Mouse (Mus musculus) embryo, embryonic 9.5 days (tissue): ENCODE measurements at regions not wholly inside any gene's neighbourhood (a gene's known extent, or its start where the extent isn't known, plus 50 kb on each side); places are given as distances from the start of the nearest gene placed in this dataset.

Experiments
- DNase-seq: peaks from one replicate; pipeline ENCODE4 v3.0.0-alpha.2; 2017; ENCODE audit errors: extremely low spot score

DNA sequence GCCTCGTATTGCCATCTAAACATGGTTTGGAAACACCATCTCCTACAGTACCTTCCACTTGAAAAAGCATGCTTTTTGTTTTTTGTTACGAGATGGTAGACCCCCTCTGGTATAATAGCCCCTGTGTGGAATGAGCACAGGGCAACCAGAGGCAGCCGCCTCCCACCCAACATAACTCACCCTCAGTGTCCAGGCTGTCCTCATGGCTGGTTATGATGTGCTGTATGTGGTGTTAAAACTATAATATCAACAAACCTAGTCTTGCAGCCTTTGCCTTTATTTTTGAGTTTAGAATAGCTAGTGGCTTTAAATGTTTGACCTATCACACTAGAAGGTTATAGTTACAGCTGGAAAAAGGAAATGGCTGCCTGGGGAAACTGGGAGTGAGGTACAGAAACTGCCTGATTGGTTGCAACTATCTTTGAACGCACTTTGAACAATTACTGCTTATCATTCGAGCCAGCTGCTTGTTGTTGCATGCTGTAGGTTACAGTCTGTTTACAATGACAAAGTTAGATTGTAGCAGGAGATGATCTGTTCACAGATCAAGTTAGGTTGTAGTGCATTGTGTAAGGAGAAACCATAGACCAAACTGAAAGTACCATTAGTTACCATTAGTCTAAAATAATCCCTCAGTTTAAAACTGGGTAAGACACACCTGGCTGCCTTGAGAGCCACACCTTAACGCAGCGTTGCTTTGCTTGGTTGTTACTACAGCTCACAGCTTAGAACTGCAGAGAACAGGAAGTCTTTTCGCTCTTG lies 414.8 kb downstream of the Klf5 start:
- no peak for DNase-seq

DNA sequence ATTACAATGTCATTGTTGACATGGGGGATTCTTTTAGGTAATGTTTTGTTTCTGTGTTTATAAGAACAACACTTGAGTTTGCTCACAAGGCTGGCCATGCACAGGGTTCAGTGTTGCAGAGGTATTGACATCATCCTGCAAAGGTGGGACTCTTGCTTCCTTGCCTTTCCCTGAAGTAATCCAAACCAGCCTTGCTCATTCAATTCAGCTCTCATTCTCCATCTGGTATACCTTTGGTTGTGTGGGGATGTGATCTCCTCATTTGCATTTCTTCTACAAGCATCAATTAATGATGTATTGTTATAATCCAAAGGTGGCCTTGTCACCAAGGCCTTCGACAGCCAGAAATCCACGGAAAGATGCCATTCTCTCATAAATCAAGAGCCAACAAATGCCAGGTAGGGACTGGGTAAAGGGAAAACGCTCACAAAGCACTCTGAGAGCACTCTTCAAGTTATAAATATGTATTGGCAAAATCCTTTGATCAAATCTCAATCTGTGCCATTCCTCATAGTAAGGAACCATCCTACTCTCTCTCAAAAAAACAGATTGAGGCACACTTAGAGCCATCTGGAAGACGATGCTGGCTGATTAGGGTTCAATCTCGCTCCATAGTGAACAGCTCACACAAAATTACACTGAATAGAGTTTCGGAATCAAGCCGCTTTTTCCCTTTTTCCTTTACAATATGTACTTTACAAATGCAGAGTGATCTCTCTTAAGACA lies 435.1 kb downstream of the Klf5 start:
- DNase-seq, result no peak

DNA sequence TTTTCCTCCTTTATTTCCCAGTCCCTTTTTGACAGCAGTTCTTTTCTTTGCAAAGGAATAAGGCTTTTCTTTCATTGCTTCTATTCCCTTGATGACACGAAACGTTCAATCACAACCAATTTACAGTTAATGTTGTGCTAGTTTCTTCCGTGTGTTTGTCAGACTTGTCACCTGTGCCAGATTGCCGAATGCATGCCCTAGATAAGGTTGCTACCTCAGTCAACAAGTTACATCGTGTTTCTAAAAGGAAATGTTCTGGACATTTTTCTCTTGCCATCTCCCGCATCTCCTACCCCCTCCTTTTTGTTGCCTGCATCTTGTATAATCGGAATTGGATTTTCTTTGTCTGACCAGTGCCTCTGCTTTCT lies 435.7 kb downstream of the Klf5 start:
- no peak for DNase-seq

DNA sequence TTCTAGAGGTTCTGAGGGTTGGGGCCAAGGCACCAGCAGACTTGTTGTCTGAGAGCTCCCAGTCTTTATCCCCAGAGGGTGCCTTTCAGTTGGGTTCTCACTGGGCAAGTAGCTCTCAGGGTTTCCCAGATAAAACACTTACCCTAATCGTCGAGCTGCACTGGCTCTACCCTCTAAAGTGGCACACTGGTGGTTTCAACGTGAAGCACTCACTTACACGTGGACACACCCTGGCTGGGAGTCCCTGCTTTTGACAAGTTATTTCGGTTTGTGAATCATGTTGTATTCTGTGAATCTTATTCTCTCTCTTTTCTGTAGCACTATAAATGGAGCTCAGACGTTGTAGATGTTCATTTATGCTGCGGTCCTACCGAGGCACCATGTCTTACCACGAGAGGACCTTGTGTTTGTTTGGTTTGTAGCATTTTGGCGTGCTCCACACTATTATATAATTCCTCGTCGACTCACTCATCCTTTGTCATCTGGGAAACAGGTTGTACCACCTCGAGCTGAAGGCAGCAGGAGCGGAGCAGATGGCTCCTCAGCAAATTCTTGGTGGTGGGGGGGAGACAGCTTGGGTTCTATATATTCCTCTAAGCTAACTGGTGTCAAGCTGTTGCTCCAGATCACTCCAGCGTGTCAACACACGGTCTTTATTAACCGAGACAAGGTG lies 445.3 kb downstream of the Klf5 start:
- DNase-seq, result no peak

GRCm38 (mm10) chr14:99745209-99745608 lies 446.7 kb downstream of the Klf5 start:
- DNase-seq, result no peak

GRCm38 (mm10) chr14:99748166-99748565 lies 449.7 kb downstream of the Klf5 start:
- DNase-seq, result no peak

GRCm38 (mm10) chr14:99749308-99750305 lies 451.1 kb downstream of the Klf5 start:
- DNase-seq, result no peak

- DNase-seq, result no peak
Observed at GRCm38 (mm10) chr14:99758045-99758444, 459.6 kb downstream of the Klf5 start.

DNA sequence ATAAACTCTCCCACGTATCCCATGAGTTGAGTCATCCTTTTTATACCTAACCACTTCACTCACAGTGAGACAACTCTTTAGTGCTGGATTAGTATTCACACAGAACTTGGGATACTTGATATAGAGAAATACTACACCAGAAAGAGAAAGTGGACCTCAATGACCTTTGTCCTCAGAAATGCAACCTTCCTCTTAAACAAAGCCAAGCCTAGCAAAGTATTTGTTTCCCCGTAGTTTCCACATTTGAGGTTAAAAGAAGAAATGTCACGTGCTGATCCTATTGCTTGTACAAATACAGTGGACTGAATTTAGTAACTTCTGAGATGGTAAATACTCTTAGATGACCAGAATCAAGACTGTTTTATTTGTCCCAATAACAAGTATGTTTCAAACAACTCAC lies 464.8 kb downstream of the Klf5 start:
- DNase-seq, result no peak

DNA sequence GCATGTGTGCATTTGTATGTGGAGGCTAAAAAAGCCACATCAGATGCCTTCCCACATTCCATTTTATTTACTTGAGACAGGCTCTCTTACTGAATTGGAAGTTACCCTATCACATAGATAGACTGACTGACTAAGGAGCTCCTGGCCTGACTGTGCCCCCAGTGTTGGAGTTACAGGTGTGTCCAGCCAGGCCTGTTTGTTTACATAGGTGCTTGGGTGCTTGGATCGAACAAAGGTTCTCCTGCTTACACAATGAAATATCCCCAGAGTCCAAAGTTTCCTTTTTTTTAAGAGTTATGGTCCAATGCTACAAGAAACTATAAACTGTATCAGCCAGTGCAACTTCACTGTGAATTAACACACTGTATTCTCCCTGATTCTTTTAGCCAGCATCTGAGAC lies 472.5 kb downstream of the Klf5 start:
- DNase-seq, result no peak

- no peak for DNase-seq
Observed at GRCm38 (mm10) chr14:99772774-99773423, 474.4 kb downstream of the Klf5 start.

- DNase-seq, result no peak
Observed at GRCm38 (mm10) chr14:99778477-99778876, 480.0 kb downstream of the Klf5 start.

GRCm38 (mm10) chr14:99778957-99779356 lies 480.5 kb downstream of the Klf5 start:
- no peak for DNase-seq

DNA sequence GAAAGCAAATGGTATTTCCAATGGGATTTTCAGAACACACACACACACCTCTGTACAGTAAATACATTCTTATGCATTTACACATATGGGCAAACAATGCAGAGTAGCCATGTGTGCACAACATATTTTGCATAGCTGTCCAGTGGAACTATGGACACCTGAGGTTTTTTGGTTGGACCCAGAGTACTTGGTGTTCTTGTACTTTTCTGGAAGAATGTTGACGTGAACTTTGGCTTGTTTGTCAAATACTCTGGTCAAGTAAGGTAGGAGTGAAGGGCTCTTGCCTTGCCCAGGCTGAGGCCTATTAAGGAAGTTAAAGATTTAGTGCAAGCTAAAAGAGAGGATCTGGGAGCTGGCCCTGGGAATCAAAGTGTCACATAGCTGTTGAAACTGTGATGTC lies 485.2 kb downstream of the Klf5 start:
- no peak for DNase-seq

GRCm38 (mm10) chr14:99785106-99785505 lies 486.6 kb downstream of the Klf5 start:
- DNase-seq, result no peak

GRCm38 (mm10) chr14:99786367-99786766 lies 487.9 kb downstream of the Klf5 start:
- no peak for DNase-seq

GRCm38 (mm10) chr14:99788185-99788584 lies 489.7 kb downstream of the Klf5 start:
- DNase-seq, result no peak

- no peak for DNase-seq
Observed at GRCm38 (mm10) chr14:99796293-99796692, 488.2 kb downstream of the Klf12 start.

GRCm38 (mm10) chr14:99806052-99806451 lies 478.4 kb downstream of the Klf12 start:
- no peak for DNase-seq

GRCm38 (mm10) chr14:99806599-99806998 lies 477.9 kb downstream of the Klf12 start:
- no peak for DNase-seq
